Mouse (Mus musculus): ENCODE data around the gene Nepro. TPM values are rescaled to one million over a fixed set of nuclear protein-coding genes. Genes with fewer than 3 reads are reported as not detected.

The Nepro gene
- polyA plus RNA-seq, 1 experiment from 2014 or later: 6.7 TPM

GRCm38 (mm10) chr16:44687719-44688420 lies 36.2 kb upstream of the Nepro start:
- ATAC-seq: no peak

GRCm38 (mm10) chr16:44688507-44688906 lies 35.6 kb upstream of the Nepro start:
- Histone ChIP-seq H3K4me3 (ENCODE audit: low read length) (no peak overlapping the region), H3K36me3 (ENCODE audit: control insufficient read depth, insufficient read depth, low read length) (no peaks in the 10 kb centered on the region), H3K9ac (ENCODE audit: low read depth, low read length) (no peak overlapping the region), H3K9me3 (ENCODE audit: control insufficient read depth, low read length) (no peaks in the 10 kb centered on the region), H3K4me1 (ENCODE audit: control insufficient read depth, insufficient read depth, low read length) (peaks cover 16% of the 10 kb centered on the region), H3K27me3 (replicated peaks; ENCODE audit: control insufficient read depth, insufficient read depth, low read length) (no peaks in the 10 kb centered on the region), H3K4me2 (ENCODE audit: low read depth, low read length) (no peak overlapping the region), H3K27ac (ENCODE audit: low read length) (peak overlapping the region; percentile 43)
- 17% methylated on average over 4 of the region's 4 CpGs for WGBS
- no peak; the same call in 1 of the 2 replicates for ATAC-seq

More at GRCm38 (mm10) chr16:44687719-44688420, 36.2 kb upstream of the Nepro start:
- Histone ChIP-seq H3K4me2 (ENCODE audit: low read depth, low read length) (peak overlapping the region; percentile 14; the same call in 1 of the 2 replicates), H3K4me1 (ENCODE audit: control insufficient read depth, insufficient read depth, low read length) (peaks cover 16% of the 10 kb centered on the region), H3K4me3 (ENCODE audit: low read length) (no peak overlapping the region), H3K9ac (ENCODE audit: low read depth, low read length) (peak overlapping the region; percentile 6; the same call in 1 of the 2 replicates), H3K27me3 (replicated peaks; ENCODE audit: control insufficient read depth, insufficient read depth, low read length) (no peaks in the 10 kb centered on the region), H3K9me3 (ENCODE audit: control insufficient read depth, low read length) (no peaks in the 10 kb centered on the region), H3K27ac (ENCODE audit: low read length) (no peak overlapping the region), H3K36me3 (ENCODE audit: control insufficient read depth, insufficient read depth, low read length) (no peaks in the 10 kb centered on the region)
- 10% methylated on average over 18 of the region's 18 CpGs for WGBS

- H3K9me3 ChIP-seq (ENCODE audit: control insufficient read depth, low read length): no peaks in the 10 kb centered on the region
- no peak overlapping the region for H3K4me2 ChIP-seq (ENCODE audit: low read depth, low read length)
- peaks cover 16% of the 10 kb centered on the region for H3K4me1 ChIP-seq (ENCODE audit: control insufficient read depth, insufficient read depth, low read length)
- H3K9ac ChIP-seq (ENCODE audit: low read depth, low read length): no peak overlapping the region
- H3K27ac ChIP-seq (ENCODE audit: low read length): no peak overlapping the region
- 75% methylated on average over 2 of the region's 2 CpGs for WGBS
- no peaks in the 10 kb centered on the region for H3K36me3 ChIP-seq (ENCODE audit: control insufficient read depth, insufficient read depth, low read length)
- no peaks in the 10 kb centered on the region for H3K27me3 ChIP-seq (replicated peaks; ENCODE audit: control insufficient read depth, insufficient read depth, low read length)
- ATAC-seq: no peak
- H3K4me3 ChIP-seq (ENCODE audit: low read length): no peak overlapping the region
Observed at GRCm38 (mm10) chr16:44690501-44690900, 33.6 kb upstream of the Nepro start.

- peaks cover 16% of the 10 kb centered on the region for H3K4me1 ChIP-seq (ENCODE audit: control insufficient read depth, insufficient read depth, low read length)
- no peak for ATAC-seq
- 78% methylated on average over 2 of the region's 2 CpGs for WGBS
- no peak overlapping the region for H3K4me3 ChIP-seq (ENCODE audit: low read length)
- H3K27ac ChIP-seq (ENCODE audit: low read length): no peak overlapping the region
- no peaks in the 10 kb centered on the region for H3K27me3 ChIP-seq (replicated peaks; ENCODE audit: control insufficient read depth, insufficient read depth, low read length)
- no peak overlapping the region for H3K4me2 ChIP-seq (ENCODE audit: low read depth, low read length)
- no peaks in the 10 kb centered on the region for H3K36me3 ChIP-seq (ENCODE audit: control insufficient read depth, insufficient read depth, low read length)
- no peak overlapping the region for H3K9ac ChIP-seq (ENCODE audit: low read depth, low read length)
- H3K9me3 ChIP-seq (ENCODE audit: control insufficient read depth, low read length): no peaks in the 10 kb centered on the region
Observed at GRCm38 (mm10) chr16:44691066-44691465, 33.0 kb upstream of the Nepro start.

GRCm38 (mm10) chr16:44691561-44692141 lies 32.5 kb upstream of the Nepro start:
- Histone ChIP-seq H3K9me3 (ENCODE audit: control insufficient read depth, low read length) (no peaks in the 10 kb centered on the region), H3K27ac (ENCODE audit: low read length) (peak overlapping the region; percentile 36; the same call in 1 of the 2 replicates), H3K9ac (ENCODE audit: low read depth, low read length) (0 out of 2 replicates have a peak overlapping the region, but pooled peaks have one; percentile 23), H3K4me2 (ENCODE audit: low read depth, low read length) (peak overlapping the region; percentile 32), H3K36me3 (ENCODE audit: control insufficient read depth, insufficient read depth, low read length) (no peaks in the 10 kb centered on the region), H3K4me1 (ENCODE audit: control insufficient read depth, insufficient read depth, low read length) (peaks cover 19% of the 10 kb centered on the region), H3K4me3 (ENCODE audit: low read length) (no peak overlapping the region), H3K27me3 (replicated peaks; ENCODE audit: control insufficient read depth, insufficient read depth, low read length) (no peaks in the 10 kb centered on the region)
- WGBS: 49% methylated on average over 17 of the region's 17 CpGs
- ATAC-seq: no peak

GRCm38 (mm10) chr16:44692541-44692940 lies 31.6 kb upstream of the Nepro start:
- H3K9ac ChIP-seq (ENCODE audit: low read depth, low read length): no peak overlapping the region
- H3K4me3 ChIP-seq (ENCODE audit: low read length): no peak overlapping the region
- H3K4me1 ChIP-seq (ENCODE audit: control insufficient read depth, insufficient read depth, low read length): peaks cover 22% of the 10 kb centered on the region
- H3K9me3 ChIP-seq (ENCODE audit: control insufficient read depth, low read length): no peaks in the 10 kb centered on the region
- no peak overlapping the region for H3K27ac ChIP-seq (ENCODE audit: low read length)
- H3K4me2 ChIP-seq (ENCODE audit: low read depth, low read length): no peak overlapping the region
- H3K36me3 ChIP-seq (ENCODE audit: control insufficient read depth, insufficient read depth, low read length): no peaks in the 10 kb centered on the region
- ATAC-seq: no peak
- no peaks in the 10 kb centered on the region for H3K27me3 ChIP-seq (replicated peaks; ENCODE audit: control insufficient read depth, insufficient read depth, low read length)
- 86% methylated on average over 1 of the region's 1 CpGs for WGBS

- WGBS: 67% methylated on average over 6 of the region's 6 CpGs
- H3K4me3 ChIP-seq (ENCODE audit: low read length): no peak overlapping the region
- no peak overlapping the region for H3K4me2 ChIP-seq (ENCODE audit: low read depth, low read length)
- H3K4me1 ChIP-seq (ENCODE audit: control insufficient read depth, insufficient read depth, low read length): peaks cover 19% of the 10 kb centered on the region
- H3K27me3 ChIP-seq (replicated peaks; ENCODE audit: control insufficient read depth, insufficient read depth, low read length): no peaks in the 10 kb centered on the region
- H3K36me3 ChIP-seq (ENCODE audit: control insufficient read depth, insufficient read depth, low read length): no peaks in the 10 kb centered on the region
- no peak overlapping the region for H3K27ac ChIP-seq (ENCODE audit: low read length)
- no peak overlapping the region for H3K9ac ChIP-seq (ENCODE audit: low read depth, low read length)
- no peaks in the 10 kb centered on the region for H3K9me3 ChIP-seq (ENCODE audit: control insufficient read depth, low read length)
- no peak for ATAC-seq
Observed at GRCm38 (mm10) chr16:44693695-44694094, 30.4 kb upstream of the Nepro start.

- no peak overlapping the region for H3K4me3 ChIP-seq (ENCODE audit: low read length)
- H3K4me1 ChIP-seq (ENCODE audit: control insufficient read depth, insufficient read depth, low read length): peaks cover 17% of the 10 kb centered on the region
- no peak overlapping the region for H3K9ac ChIP-seq (ENCODE audit: low read depth, low read length)
- no peak overlapping the region for H3K4me2 ChIP-seq (ENCODE audit: low read depth, low read length)
- 53% methylated on average over 8 of the region's 8 CpGs for WGBS
- ATAC-seq: peak; percentile 26
- no peaks in the 10 kb centered on the region for H3K9me3 ChIP-seq (ENCODE audit: control insufficient read depth, low read length)
- H3K27ac ChIP-seq (ENCODE audit: low read length): peak overlapping the region; percentile 35
- no peaks in the 10 kb centered on the region for H3K27me3 ChIP-seq (replicated peaks; ENCODE audit: control insufficient read depth, insufficient read depth, low read length)
- no peaks in the 10 kb centered on the region for H3K36me3 ChIP-seq (ENCODE audit: control insufficient read depth, insufficient read depth, low read length)
Observed at GRCm38 (mm10) chr16:44695214-44695858, 28.8 kb upstream of the Nepro start.

- H3K4me1 ChIP-seq (ENCODE audit: control insufficient read depth, insufficient read depth, low read length): peaks cover 17% of the 10 kb centered on the region
- H3K4me3 ChIP-seq (ENCODE audit: low read length): no peak overlapping the region
- ATAC-seq: peak; percentile 79
- no peaks in the 10 kb centered on the region for H3K36me3 ChIP-seq (ENCODE audit: control insufficient read depth, insufficient read depth, low read length)
- no peaks in the 10 kb centered on the region for H3K27me3 ChIP-seq (replicated peaks; ENCODE audit: control insufficient read depth, insufficient read depth, low read length)
- H3K9me3 ChIP-seq (ENCODE audit: control insufficient read depth, low read length): no peaks in the 10 kb centered on the region
- no peak overlapping the region for H3K9ac ChIP-seq (ENCODE audit: low read depth, low read length)
- no peak overlapping the region for H3K4me2 ChIP-seq (ENCODE audit: low read depth, low read length)
- peak overlapping the region; percentile 35 for H3K27ac ChIP-seq (ENCODE audit: low read length)
- WGBS: 32% methylated on average over 12 of the region's 12 CpGs
Observed at GRCm38 (mm10) chr16:44695859-44696620, 28.1 kb upstream of the Nepro start.
